In genomic region chr11:6997508-6997907, GRCm38 (mm10) we compare ENCODE assay signal across 23 mouse cellular contexts.
DNase-seq lines count a peak whose midpoint lies in the region; ATAC-seq and TF ChIP-seq lines count a peak whose summit lies in the region.
"Had no signal": no experiment of that assay in that cellular context is flagged by ENCODE, and none has a peak within 500 bp of the region (broad histone marks: within the 10 kb centered on the region; RNA-seq: fewer than 3 reads in every experiment).

No protein-coding gene starts in this region.

- H3K27ac ChIP-seq in heart, embryonic 10.5 days, result no peak overlapping the region
- no peak overlapping the region for H3K27ac ChIP-seq in kidney, embryonic 16.5 days (ENCODE audit: low read length)
- no peak overlapping the region for H3K27ac ChIP-seq in lung, embryonic 14.5 days (ENCODE audit: low read depth)
- H3K27ac ChIP-seq: embryonic facial prominence, embryonic 12.5 days; heart, adult 2 months; hindbrain, embryonic 14.5 days; limb, embryonic 12.5 days; midbrain, embryonic 13.5 days had no signal

- H3K9me3 ChIP-seq in heart, embryonic 10.5 days, result no peaks in the 10 kb centered on the region
- no peaks in the 10 kb centered on the region for H3K9me3 ChIP-seq in kidney, embryonic 16.5 days (ENCODE audit: low read length)
- no peaks in the 10 kb centered on the region for H3K9me3 ChIP-seq in lung, embryonic 14.5 days (ENCODE audit: low read depth, low read length)
- H3K9me3 ChIP-seq: embryonic facial prominence, embryonic 12.5 days; limb, embryonic 12.5 days; midbrain, embryonic 13.5 days had no signal

- intact Hi-C loops in heart, postnatal 25 days (cut with DNase I), result no loop called here

- peak; percentile 62 for ATAC-seq in kidney, embryonic 16.5 days (ENCODE audit: low FRiP score, low TSS enrichment)
- ATAC-seq in lung, embryonic 14.5 days (ENCODE audit: insufficient read depth), result peak; percentile 90
- ATAC-seq: CD4-positive, CD25-positive, alpha-beta regulatory T cell, adult 4 months; forebrain, postnatal 0 days; inflammation-experienced regulatory T-cells, adult 6 months; liver, postnatal 0 days; midbrain, embryonic 13.5 days had no signal

- no peak for TF ChIP-seq CTCF in lung, embryonic 14.5 days (IDR thresholded peaks at IDR 0.05; ENCODE audit: low read depth)

- H3K4me3 ChIP-seq in heart, embryonic 10.5 days, result no peak overlapping the region
- no peak overlapping the region for H3K4me3 ChIP-seq in kidney, embryonic 16.5 days (ENCODE audit: low read length)
- no peak overlapping the region for H3K4me3 ChIP-seq in lung, embryonic 14.5 days (ENCODE audit: low read depth, low read length)
- H3K4me3 ChIP-seq: embryonic facial prominence, embryonic 12.5 days; heart, adult 2 months; limb, embryonic 12.5 days; midbrain, embryonic 13.5 days had no signal

- H3K9ac ChIP-seq in kidney, embryonic 16.5 days (replicated peaks; ENCODE audit: low read length), result no peak overlapping the region
- no peak overlapping the region for H3K9ac ChIP-seq in lung, embryonic 14.5 days
- H3K9ac ChIP-seq: embryonic facial prominence, embryonic 12.5 days; forebrain, postnatal 0 days; hindbrain, embryonic 14.5 days; limb, embryonic 12.5 days; liver, postnatal 0 days; midbrain, embryonic 13.5 days had no signal

- no peaks in the 10 kb centered on the region for H3K36me3 ChIP-seq in heart, embryonic 10.5 days
- no peaks in the 10 kb centered on the region for H3K36me3 ChIP-seq in kidney, embryonic 16.5 days (ENCODE audit: insufficient read depth, low read length)
- H3K36me3 ChIP-seq in lung, embryonic 14.5 days (ENCODE audit: insufficient read depth), result no peaks in the 10 kb centered on the region
- H3K36me3 ChIP-seq: embryonic facial prominence, embryonic 12.5 days; limb, embryonic 12.5 days; midbrain, embryonic 13.5 days had no signal

- 48% methylated on average over 6 of the region's 6 CpGs for WGBS in heart, embryonic 10.5 days
- WGBS in kidney, embryonic 16.5 days, result 52% methylated on average over 6 of the region's 6 CpGs
- 34% methylated on average over 6 of the region's 6 CpGs for WGBS in lung, embryonic 14.5 days

- H3K4me2 ChIP-seq in kidney, embryonic 16.5 days (replicated peaks; ENCODE audit: low read depth, low read length), result no peak overlapping the region
- H3K4me2 ChIP-seq in lung, embryonic 14.5 days, result no peak overlapping the region
- H3K4me2 ChIP-seq: embryonic facial prominence, embryonic 12.5 days; hindbrain, embryonic 14.5 days; limb, embryonic 12.5 days; liver, embryonic 11.5 days; midbrain, embryonic 13.5 days had no signal

- no peaks in the 10 kb centered on the region for H3K27me3 ChIP-seq in heart, embryonic 10.5 days (ENCODE audit: insufficient read depth, poor library complexity, severe bottlenecking)
- H3K27me3 ChIP-seq in kidney, embryonic 16.5 days (ENCODE audit: insufficient read depth, low read length), result no peaks in the 10 kb centered on the region
- no peaks in the 10 kb centered on the region for H3K27me3 ChIP-seq in lung, embryonic 14.5 days (ENCODE audit: insufficient read depth, low read length)
- H3K27me3 ChIP-seq: embryonic facial prominence, embryonic 12.5 days; limb, embryonic 12.5 days had no signal

- H3K4me1 ChIP-seq in heart, embryonic 10.5 days, result peaks cover 24% of the 10 kb centered on the region
- H3K4me1 ChIP-seq in kidney, embryonic 16.5 days (ENCODE audit: insufficient read depth, low read length), result peaks cover 27% of the 10 kb centered on the region
- no peaks in the 10 kb centered on the region for H3K4me1 ChIP-seq in lung, embryonic 14.5 days (ENCODE audit: insufficient read depth)
- H3K4me1 ChIP-seq: embryonic facial prominence, embryonic 12.5 days; limb, embryonic 12.5 days; midbrain, embryonic 13.5 days had no signal

- peak; percentile 72 for DNase-seq in heart, embryonic 10.5 days (ENCODE audit: low spot score)
- no peak for DNase-seq in heart, postnatal 25 days (ENCODE audit: low spot score)
- no peak for DNase-seq in kidney, adult 11 months
- DNase-seq in lung, embryonic 14.5 days, result peak; percentile 64
- DNase-seq in lung, postnatal 4 days, result no peak
- peak; percentile 22 for DNase-seq in testis, postnatal 14 days (ENCODE audit: low spot score)
- no peak for DNase-seq in testis, postnatal 10 days (ENCODE audit: low spot score)
- DNase-seq: adrenal gland, postnatal 14 days; cerebellum, adult 2 months; cerebellum, postnatal 25 days; forebrain, postnatal 0 days; gastrocnemius, postnatal 14 days; liver, postnatal 0 days; thymus, postnatal 14 days had no signal

Comparison
In these comparisons a context has a peak if more than half of its experiments do, and no peak if none do; other contexts are left out.
1. DNase-seq: peak in heart, embryonic 10.5 days (single experiment), lung, embryonic 14.5 days (single experiment) and testis, postnatal 14 days (single experiment); none in heart, postnatal 25 days (single experiment), kidney, adult 11 months (single experiment), lung, postnatal 4 days (0 of 2) and testis, postnatal 10 days (single experiment).